ENCODE assay signal across 8 mouse cellular contexts in the genomic region with DNA sequence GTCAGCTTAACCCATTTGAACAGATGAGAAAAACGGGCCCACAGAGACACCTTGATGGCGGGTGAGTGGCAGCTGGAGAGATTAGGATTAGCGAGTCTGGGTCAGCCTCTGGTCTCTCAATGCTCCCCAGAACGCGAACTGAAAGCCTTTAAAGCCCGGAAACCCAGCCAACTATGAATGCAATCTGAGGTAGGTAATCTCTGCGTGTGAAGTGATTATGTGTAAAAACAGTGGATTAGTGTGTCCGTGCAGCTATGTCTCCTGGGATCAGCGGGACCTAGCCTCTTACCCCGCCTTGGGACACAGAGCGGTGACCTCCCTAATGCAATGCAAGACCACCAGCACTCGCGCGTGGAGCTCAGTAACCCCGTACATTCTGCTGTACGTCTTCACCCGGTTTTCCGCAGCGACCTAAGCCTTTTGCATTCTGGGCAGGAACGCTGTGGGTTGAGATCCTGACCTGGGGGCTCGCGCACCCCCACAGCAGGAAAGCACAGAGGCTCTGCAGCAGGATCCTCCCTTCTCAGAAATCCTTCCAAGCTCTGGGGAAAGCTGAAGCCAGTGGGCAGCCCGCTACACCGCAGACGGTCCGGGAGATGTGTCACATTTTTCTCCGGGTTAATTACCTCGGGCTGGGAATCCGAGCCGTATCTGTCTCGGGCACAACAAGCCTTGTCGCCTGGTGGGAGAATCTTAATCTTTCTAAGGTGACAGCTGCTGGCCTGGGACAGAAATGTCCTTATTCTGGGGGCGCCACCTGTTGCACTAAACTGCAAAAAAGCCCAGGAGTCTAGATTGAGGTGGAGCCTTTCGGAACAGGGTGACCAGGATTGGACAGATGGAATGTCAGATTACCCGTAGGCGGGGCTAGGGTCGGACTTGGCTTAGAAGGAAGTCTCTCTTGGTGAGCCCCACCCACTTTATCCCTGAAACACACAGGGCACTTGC. TPM values are rescaled to one million over a fixed set of nuclear protein-coding genes. Genes with fewer than 3 reads are reported as not detected.
DNase-seq lines count a peak whose midpoint lies in the region; ATAC-seq lines count a peak whose summit lies in the region.

A gene (plus strand): TSS at position 940 of the 948 bp plus-strand sequence.

- DNase-seq in cerebellum, adult 11 months: peak; percentile 15
- no peak for DNase-seq in cerebellum, adult 9-11 months
- DNase-seq in embryonic facial prominence, embryonic 10.5 days (ENCODE audit: low spot score): peak; percentile 82
- DNase-seq in gastrocnemius, postnatal 4 days (ENCODE audit: low spot score in 2 of 2): peak; percentile 37 to 79
- DNase-seq in left cerebral cortex, postnatal 4 days: peak; percentile 67
- peak; percentile 93 for DNase-seq in midbrain, embryonic 11.5 days (ENCODE audit: low spot score, missing footprints)
- DNase-seq in spleen, adult 12 weeks (ENCODE audit: low spot score): peak; percentile 74

- H3K4me2 ChIP-seq in intestine, embryonic 15.5 days (replicated peaks): peak within 1 kb of the TSS; percentile 83
- peak within 1 kb of the TSS; percentile 82 for H3K4me2 ChIP-seq in midbrain, embryonic 11.5 days

- peaks cover 13% of the 10 kb centered on the region for H3K4me1 ChIP-seq in embryonic facial prominence, embryonic 10.5 days
- no peaks in the 10 kb centered on the region for H3K4me1 ChIP-seq in intestine, embryonic 15.5 days (replicated peaks)
- H3K4me1 ChIP-seq in midbrain, embryonic 11.5 days (ENCODE audit: control insufficient read depth, insufficient read depth, low read length): peaks cover 5% of the 10 kb centered on the region; the same call in 1 of the 2 replicates

- H3K36me3 ChIP-seq in embryonic facial prominence, embryonic 10.5 days (replicated peaks): no peaks in the 10 kb centered on the region
- H3K36me3 ChIP-seq in intestine, embryonic 15.5 days: no peaks in the 10 kb centered on the region
- H3K36me3 ChIP-seq in midbrain, embryonic 11.5 days (ENCODE audit: control insufficient read depth, insufficient read depth, low read length): no peaks in the 10 kb centered on the region

- H3K27me3 ChIP-seq in embryonic facial prominence, embryonic 10.5 days (replicated peaks; ENCODE audit: low read depth, poor library complexity, severe bottlenecking): peaks cover 34% of the 10 kb centered on the region
- no peaks in the 10 kb centered on the region for H3K27me3 ChIP-seq in intestine, embryonic 15.5 days (replicated peaks)
- H3K27me3 ChIP-seq in midbrain, embryonic 11.5 days (ENCODE audit: control insufficient read depth, insufficient read depth, low read length): peaks cover 6% of the 10 kb centered on the region

- WGBS in embryonic facial prominence, embryonic 10.5 days: 3% methylated on average over 37 of the region's 37 CpGs
- 4% methylated on average over 37 of the region's 37 CpGs for WGBS in intestine, embryonic 15.5 days
- WGBS in midbrain, embryonic 11.5 days: 2% methylated on average over 37 of the region's 37 CpGs

- no peaks in the 10 kb centered on the region for H3K9me3 ChIP-seq in embryonic facial prominence, embryonic 10.5 days
- H3K9me3 ChIP-seq in intestine, embryonic 15.5 days: no peaks in the 10 kb centered on the region
- no peaks in the 10 kb centered on the region for H3K9me3 ChIP-seq in midbrain, embryonic 11.5 days (ENCODE audit: control insufficient read depth, low read length)

- no peak within 1 kb of the TSS for H3K27ac ChIP-seq in embryonic facial prominence, embryonic 10.5 days (replicated peaks)
- H3K27ac ChIP-seq in intestine, embryonic 15.5 days: no peak within 1 kb of the TSS
- no peak within 1 kb of the TSS for H3K27ac ChIP-seq in midbrain, embryonic 11.5 days (ENCODE audit: low read depth, low read length)

- ATAC-seq in intestine, embryonic 15.5 days: peak; percentile 97
- ATAC-seq in midbrain, embryonic 11.5 days (ENCODE audit: low FRiP score): peak; percentile 94

- intact Hi-C loops in left cerebral cortex, postnatal 4 days (cut with DNase I): no loop called here

- H3K9ac ChIP-seq in intestine, embryonic 15.5 days: peak within 1 kb of the TSS; percentile 31; the same call in 1 of the 2 replicates
- peak within 1 kb of the TSS; percentile 45 for H3K9ac ChIP-seq in midbrain, embryonic 11.5 days (ENCODE audit: low read length)

- H3K4me3 ChIP-seq in embryonic facial prominence, embryonic 10.5 days: peak within 1 kb of the TSS; percentile 60
- H3K4me3 ChIP-seq in intestine, embryonic 15.5 days (replicated peaks): peak within 1 kb of the TSS; percentile 47
- H3K4me3 ChIP-seq in midbrain, embryonic 11.5 days (ENCODE audit: low read depth, low read length): peak within 1 kb of the TSS; percentile 47

RNA-seq across cellular contexts. Expression of the gene that starts here (rescaled TPM):
- polyA plus RNA-seq in embryonic facial prominence, embryonic 10.5 days (2016; fragmentation: Nextera tagmentation; extraction: Ambion mirVana): 139 and 142 TPM in 2 replicates
- 10 to 100 TPM; 43.6 to 63.7 TPM for total RNA-seq in gastrocnemius, postnatal 4 days (2021)
- 142 and 148 TPM in 2 replicates for polyA plus RNA-seq in intestine, embryonic 15.5 days (2015; fragmentation: Nextera tagmentation; extraction: Ambion mirVana)
- 10 to 100 TPM; 64.2 to 77.1 TPM for total RNA-seq in left cerebral cortex, postnatal 4 days (2021)
- 58.8 and 60.9 TPM in 2 replicates for polyA plus RNA-seq in midbrain, embryonic 11.5 days (2014; fragmentation: Nextera tagmentation; extraction: Ambion mirVana)
